Mouse (Mus musculus): ENCODE results near the gene Slc25a12.

Slc25a12 gene

GRCm38 (mm10) chr2:71312067-71312466, 55.5 kb downstream of the Slc25a12 start:
- no peak for DNase-seq (ENCODE audit: low read depth, low spot score)

GRCm38 (mm10) chr2:71309726-71310125, 57.8 kb downstream of the Slc25a12 start:
- no peak for DNase-seq (ENCODE audit: low read depth, low spot score)

- no peak for DNase-seq (ENCODE audit: low read depth, low spot score)
Observed at GRCm38 (mm10) chr2:71306357-71306756, 61.2 kb downstream of the Slc25a12 start.

GRCm38 (mm10) chr2:71304821-71305220, 62.7 kb downstream of the Slc25a12 start:
- no peak for DNase-seq (ENCODE audit: low read depth, low spot score)

DNA sequence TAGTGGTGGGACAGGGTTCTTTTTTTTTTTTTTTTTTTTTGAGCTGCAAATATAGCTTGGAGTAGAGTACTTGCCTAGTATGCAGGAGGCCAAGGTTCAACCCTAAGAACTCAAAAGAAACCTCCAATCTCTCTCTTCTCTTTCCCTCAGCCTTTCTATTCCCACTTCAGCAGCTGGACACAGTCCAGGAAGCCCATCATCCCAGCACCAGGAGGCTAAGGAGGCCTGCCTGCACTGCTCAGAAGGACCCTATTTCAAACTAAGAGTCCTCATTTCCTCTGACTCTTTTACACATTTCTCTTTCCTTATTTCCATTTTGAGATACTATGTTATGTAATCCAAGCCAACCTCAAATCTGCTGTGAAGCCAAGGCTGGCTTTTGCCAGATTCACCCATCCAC, 64.3 kb downstream of the Slc25a12 start:
- DNase-seq (ENCODE audit: low read depth, low spot score) = no peak

DNA sequence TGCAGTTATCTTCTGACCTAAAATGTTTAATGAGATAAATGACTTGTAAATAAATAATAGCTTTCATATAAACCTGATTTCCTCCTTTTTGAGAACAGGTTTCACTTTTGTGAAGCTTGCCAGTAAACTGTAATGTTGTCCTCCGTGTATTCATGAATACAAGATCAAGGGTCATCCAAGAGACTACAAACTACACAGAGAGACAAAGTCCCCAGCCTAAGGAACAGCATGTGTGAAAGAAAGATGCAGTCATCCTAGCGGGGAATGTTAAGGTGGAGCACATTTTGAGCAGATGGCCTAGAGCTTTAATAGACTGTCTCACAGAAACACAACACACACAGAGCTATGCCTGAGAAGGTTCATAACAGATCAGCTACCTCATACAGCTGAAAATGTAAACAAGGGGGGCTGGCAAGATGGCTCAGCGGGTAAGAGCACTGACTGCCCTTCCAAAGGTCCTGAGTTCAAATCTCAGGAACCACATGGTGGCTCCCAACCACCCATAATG, 65.3 kb downstream of the Slc25a12 start:
- DNase-seq (ENCODE audit: low read depth, low spot score) = no peak

- no peak for DNase-seq (ENCODE audit: low read depth, low spot score)
Observed at GRCm38 (mm10) chr2:71298729-71299128, 68.8 kb downstream of the Slc25a12 start.

DNA sequence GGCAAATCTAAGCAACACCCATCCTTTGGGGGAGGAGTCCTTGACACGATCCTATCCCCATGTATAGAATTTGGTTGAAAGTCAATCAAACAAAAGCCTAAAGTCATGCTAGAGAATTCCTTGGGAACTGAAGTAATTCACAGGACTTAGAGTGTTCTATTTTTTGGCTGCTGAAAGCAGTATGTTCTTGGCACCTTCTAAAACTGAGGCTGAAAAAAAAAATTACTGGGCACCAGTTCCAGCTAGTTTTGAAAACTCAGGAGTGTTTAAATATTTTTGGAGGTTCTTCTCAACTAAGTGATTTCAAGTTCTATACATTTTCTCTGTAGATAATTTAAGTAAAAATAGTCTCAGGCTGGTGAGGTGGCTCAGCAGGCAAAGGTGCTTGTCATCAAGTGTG, 70.0 kb downstream of the Slc25a12 start:
- DNase-seq (ENCODE audit: low read depth, low spot score) = no peak

- no peak for DNase-seq (ENCODE audit: low read depth, low spot score)
Observed at GRCm38 (mm10) chr2:71295844-71296243, 71.7 kb downstream of the Slc25a12 start.

GRCm38 (mm10) chr2:71294489-71294888, 73.1 kb downstream of the Slc25a12 start:
- DNase-seq (ENCODE audit: low read depth, low spot score) = no peak

- DNase-seq (ENCODE audit: low read depth, low spot score) = no peak
Observed at GRCm38 (mm10) chr2:71293983-71294382, 73.6 kb downstream of the Slc25a12 start.

DNA sequence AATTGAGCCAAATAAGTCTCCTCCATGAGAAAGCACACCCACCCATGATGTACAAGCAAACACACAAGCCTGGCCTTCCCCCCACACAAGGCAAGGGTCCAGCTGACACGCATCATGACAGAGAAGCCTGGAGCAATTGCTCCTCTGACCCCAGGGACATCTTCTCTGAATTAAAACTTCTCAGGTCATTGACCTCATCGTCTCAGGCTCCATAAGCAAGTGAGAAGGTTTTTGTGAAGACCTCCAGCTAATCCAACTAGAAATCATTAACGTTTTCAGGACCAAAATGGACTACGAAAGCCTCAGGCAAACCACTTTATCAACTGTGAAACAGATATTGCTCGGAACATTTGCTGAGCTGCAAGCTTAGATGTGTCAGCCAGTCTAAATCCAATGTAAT, 76.0 kb downstream of the Slc25a12 start:
- no peak for DNase-seq (ENCODE audit: low read depth, low spot score)

GRCm38 (mm10) chr2:71290107-71290775, 77.3 kb downstream of the Slc25a12 start:
- no peak for DNase-seq (ENCODE audit: low read depth, low spot score)

DNA sequence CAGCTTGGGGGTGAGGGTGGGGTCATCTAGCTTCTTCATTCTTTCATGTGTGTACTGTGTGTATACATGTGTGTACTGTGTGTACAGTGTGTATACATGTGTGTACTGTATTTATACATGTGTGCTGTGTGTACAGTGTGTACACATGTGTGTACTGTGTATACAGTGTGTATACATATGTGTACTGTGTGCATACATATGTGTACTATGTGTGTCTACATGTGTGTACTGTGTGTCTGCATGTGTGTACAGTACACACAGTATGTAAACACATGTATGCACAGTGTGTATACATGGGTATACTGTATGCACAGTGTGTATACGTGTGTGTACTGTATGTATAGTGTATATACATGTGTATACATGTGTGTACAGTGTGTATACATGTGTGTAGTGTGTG, 85.6 kb downstream of the Slc25a12 start:
- no peak for DNase-seq (ENCODE audit: low read depth, low spot score)

GRCm38 (mm10) chr2:71278791-71279775, 88.5 kb downstream of the Slc25a12 start:
- no peak for DNase-seq (ENCODE audit: low read depth, low spot score)

GRCm38 (mm10) chr2:71275734-71276133, 91.8 kb downstream of the Slc25a12 start:
- DNase-seq (ENCODE audit: low read depth, low spot score) = no peak

- DNase-seq (ENCODE audit: low read depth, low spot score) = peak; percentile 35
Observed at GRCm38 (mm10) chr2:71273955-71274679, 93.4 kb downstream of the Slc25a12 start.

GRCm38 (mm10) chr2:71270085-71270484, 97.5 kb downstream of the Slc25a12 start:
- no peak for DNase-seq (ENCODE audit: low read depth, low spot score)

GRCm38 (mm10) chr2:71269332-71269731, 98.2 kb downstream of the Slc25a12 start:
- no peak for DNase-seq (ENCODE audit: low read depth, low spot score)

DNA sequence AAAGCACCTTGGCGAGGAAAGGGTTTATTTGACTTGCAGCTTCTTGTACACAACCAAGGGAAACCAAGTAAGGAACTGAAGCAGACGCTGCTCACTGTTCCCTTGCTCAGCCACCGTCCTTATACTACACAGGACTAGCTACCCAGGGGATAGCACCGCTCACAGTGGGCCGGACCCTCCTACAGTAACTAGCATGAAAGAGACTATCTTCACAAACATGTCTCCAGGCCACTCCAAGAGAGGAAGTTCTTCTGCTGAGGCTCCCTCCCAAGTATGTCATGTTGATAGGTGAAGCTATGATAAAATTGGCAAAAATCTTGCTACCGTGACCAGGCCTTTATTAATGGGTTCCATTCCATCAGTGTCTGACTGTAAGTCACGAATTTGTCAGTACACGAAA, 98.9 kb downstream of the Slc25a12 start:
- DNase-seq (ENCODE audit: low read depth, low spot score) = no peak

- no peak for DNase-seq (ENCODE audit: low read depth, low spot score)
Observed at GRCm38 (mm10) chr2:71264585-71264984, 103.0 kb downstream of the Slc25a12 start.

- DNase-seq (ENCODE audit: low read depth, low spot score) = no peak
Observed at GRCm38 (mm10) chr2:71256581-71256980, 111.0 kb downstream of the Slc25a12 start.
